Mouse (Mus musculus) neural tube, embryonic 15.5 days (tissue): ENCODE data around the gene Pramel5. TPM values are rescaled to one million over a fixed set of nuclear protein-coding genes. Genes with fewer than 3 reads are reported as not detected.
"Not testable (repeated sequence)": the region's sequence is repeated elsewhere in the genome, so short reads cannot be mapped to it uniquely, and the experiment has no call there.

ENCODE experiments used
- ATAC-seq: fragments of 200-750 bp; cut with Nextera tagmentation; 2 replicates; pipeline ENCODE4 v1.8.0; 2017; ENCODE audit warnings: mild to moderate bottlenecking, moderate TSS enrichment, moderate library complexity; ENCODE audit not compliant: low FRiP score
- H3K27ac ChIP-seq: fragments of 300-500 bp; sonication (generic); replicated peaks from 2 replicates; pipeline ENCODE4 v1.5.1; 2015; ENCODE audit warnings: mild to moderate bottlenecking, inconsistent platforms
- H3K27me3 ChIP-seq: fragments of 300-500 bp; sonication (generic); replicated peaks from 2 replicates; pipeline ENCODE4 v1.6.1; 2015; ENCODE audit warnings: inconsistent platforms
- H3K36me3 ChIP-seq: fragments of 300-500 bp; sonication (generic); 2 replicates; pipeline ENCODE4 v1.6.1; 2015; ENCODE audit warnings: inconsistent platforms
- H3K4me1 ChIP-seq: fragments of 300-500 bp; sonication (generic); 2 replicates; pipeline ENCODE4 v1.6.1; 2015; ENCODE audit warnings: inconsistent platforms
- H3K4me2 ChIP-seq: fragments of 300-500 bp; sonication (generic); 2 replicates; pipeline ENCODE4 v1.6.1; 2015; ENCODE audit warnings: inconsistent platforms, mild to moderate bottlenecking, moderate library complexity
- H3K4me3 ChIP-seq: fragments of 300-500 bp; sonication (generic); replicated peaks from 2 replicates; pipeline ENCODE4 v1.5.1; 2015; ENCODE audit warnings: mild to moderate bottlenecking, inconsistent platforms
- H3K9ac ChIP-seq: fragments of 300-500 bp; sonication (generic); replicated peaks from 2 replicates; pipeline ENCODE4 v1.6.1; 2015; ENCODE audit warnings: mild to moderate bottlenecking, inconsistent platforms
- H3K9me3 ChIP-seq: fragments of 300-500 bp; sonication (generic); replicated peaks from 2 replicates; pipeline ENCODE4 v1.6.1; 2016; ENCODE audit warnings: inconsistent platforms
- WGBS: fragments of 180-500 bp; shearing (Covaris S2); methylation state at CpG from one replicate; pipeline ENCODE4 v1.1.7; 2015; ENCODE audit warnings: mixed read lengths; 5-methylcytosine and 5-hydroxymethylcytosine counted together
- polyA plus RNA-seq: library from polyadenylated mRNA; unstranded; fragments of >200 nt; fragmentation: Nextera tagmentation; extraction: Ambion mirVana; gene quantifications from 2 replicates; pipeline ENCODE4 v1.2.1, GENCODE M21; 2015

Pramel5 gene
- polyA plus RNA-seq = not detected in 2 replicates

DNA sequence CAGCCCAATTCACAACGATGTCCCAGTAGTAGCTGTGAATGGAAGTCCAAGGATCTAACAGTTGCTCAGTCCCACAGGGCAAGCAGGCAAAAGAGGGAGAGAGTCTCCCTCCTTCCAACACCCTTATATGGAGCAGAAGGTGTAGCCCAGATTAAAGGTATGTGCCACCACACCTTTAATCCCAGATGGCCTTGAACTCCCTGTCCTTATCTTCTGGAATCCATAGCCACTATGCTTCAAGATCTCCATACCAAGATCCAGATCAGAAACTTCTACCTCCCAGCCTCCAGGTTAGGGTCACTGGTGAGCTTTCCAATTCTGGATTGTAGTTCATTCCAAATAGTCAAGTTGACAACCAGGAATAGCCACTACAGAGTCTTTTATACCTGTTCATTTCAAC, at the start of gene Pramel5:
Gene Pramel5, minus strand, starts transcription at position 101 of the 400 bp plus-strand sequence.
- H3K4me2 ChIP-seq, ATAC-seq, H3K9ac ChIP-seq, H3K4me3 ChIP-seq, H3K27ac ChIP-seq, H3K4me1 ChIP-seq, H3K27me3 ChIP-seq, H3K36me3 ChIP-seq: not testable (repeated sequence)
- WGBS = 83% methylated on average over 1 of the region's 1 CpGs
- peaks cover 21% of the 10 kb centered on the region; the same call in 1 of the 2 replicates for H3K9me3 ChIP-seq

DNA sequence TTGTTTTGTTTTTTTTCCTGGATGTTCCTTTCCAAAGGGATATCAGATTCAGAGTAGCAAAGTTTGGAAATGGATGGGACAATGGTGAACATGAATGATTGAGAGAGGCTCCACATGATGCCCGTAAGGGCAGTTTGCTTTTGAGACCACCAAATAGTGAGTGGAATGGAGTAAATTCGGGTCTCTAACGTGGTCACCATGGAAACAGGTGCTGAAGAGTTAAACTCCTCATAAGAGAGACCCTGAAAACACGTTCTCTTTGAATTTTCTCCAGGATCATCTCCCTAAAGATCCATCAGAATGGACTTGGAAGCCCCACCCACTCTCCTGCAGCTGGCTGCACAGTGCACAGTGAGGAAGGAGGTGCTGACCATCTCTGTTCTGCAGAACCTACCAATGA, 49.7 kb upstream of the Pramel5 start, which contains the start of gene Gm13128:
Gene Gm13128, plus strand, starts transcription at position 301 of the 400 bp plus-strand sequence.
- not testable (repeated sequence) for H3K27me3 ChIP-seq, H3K4me1 ChIP-seq, H3K9ac ChIP-seq, H3K36me3 ChIP-seq, H3K27ac ChIP-seq, ATAC-seq, H3K9me3 ChIP-seq, H3K4me3 ChIP-seq, H3K4me2 ChIP-seq
- WGBS = 62% methylated on average over 4 of the region's 4 CpGs

DNA sequence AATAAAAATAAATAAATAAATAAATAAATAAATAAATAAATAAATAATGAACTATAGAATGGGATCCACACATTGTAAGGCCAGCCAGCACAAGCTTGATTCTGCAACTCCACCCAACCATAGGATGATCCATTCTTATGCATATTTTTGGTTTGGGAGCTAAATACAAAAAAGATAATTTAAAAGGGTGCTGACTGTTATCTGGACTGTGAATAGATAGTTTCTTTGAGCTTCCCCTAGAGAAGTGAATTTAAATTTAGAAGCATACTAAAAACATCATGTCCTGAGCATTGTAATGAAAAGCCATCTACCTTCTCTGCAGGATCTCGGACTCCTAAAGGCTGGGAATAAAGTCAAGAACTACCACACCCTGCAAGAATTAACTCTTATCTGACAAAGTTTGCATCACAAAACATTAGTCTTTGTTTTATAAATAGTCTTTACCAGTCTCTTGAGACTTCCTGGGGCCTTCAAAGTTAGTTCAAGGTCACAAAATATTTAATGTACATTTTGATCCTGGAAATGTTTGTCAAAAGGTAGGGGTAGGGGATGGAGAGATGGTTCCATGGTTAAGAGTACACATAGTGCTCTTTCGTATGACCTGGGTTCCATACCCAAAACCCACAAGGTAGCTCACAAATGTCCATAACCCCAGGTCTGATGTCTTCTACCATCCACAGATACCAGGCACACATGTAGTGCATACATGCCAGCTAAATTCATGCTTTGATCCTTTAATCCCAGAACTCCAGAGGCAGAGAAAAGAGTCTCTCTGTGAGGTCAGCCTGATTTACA, 32.6 kb upstream of the Pramel5 start:
- not testable (repeated sequence) for H3K27me3 ChIP-seq, H3K4me1 ChIP-seq, H3K4me3 ChIP-seq, H3K9me3 ChIP-seq, H3K27ac ChIP-seq, H3K36me3 ChIP-seq, H3K9ac ChIP-seq, ATAC-seq, H3K4me2 ChIP-seq
- WGBS = 77% methylated on average over 2 of the region's 2 CpGs

DNA sequence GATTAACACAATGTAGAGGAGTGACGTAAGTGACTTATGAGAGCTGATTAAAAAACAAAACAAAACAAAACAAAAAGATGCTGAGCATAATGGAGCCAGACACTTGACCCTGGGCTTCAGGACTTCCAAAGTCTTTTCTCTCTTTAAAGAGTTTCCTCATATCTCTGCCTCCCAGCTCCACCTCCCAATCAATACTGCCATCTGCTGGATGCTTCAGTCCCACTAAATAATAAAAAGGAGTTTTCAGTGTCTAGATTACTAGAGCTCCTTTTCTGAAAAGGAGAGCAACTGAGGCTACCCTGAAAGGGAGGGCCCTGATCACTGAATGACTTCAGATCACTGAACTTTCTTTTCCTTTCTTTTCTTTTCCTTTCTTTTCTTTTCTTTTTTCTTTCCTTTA, 19.1 kb upstream of the Pramel5 start:
- not testable (repeated sequence) for ATAC-seq, H3K27ac ChIP-seq, H3K4me2 ChIP-seq, H3K4me3 ChIP-seq, H3K9ac ChIP-seq, H3K36me3 ChIP-seq, H3K9me3 ChIP-seq, H3K27me3 ChIP-seq, H3K4me1 ChIP-seq
- WGBS = 55% methylated on average over 1 of the region's 1 CpGs

DNA sequence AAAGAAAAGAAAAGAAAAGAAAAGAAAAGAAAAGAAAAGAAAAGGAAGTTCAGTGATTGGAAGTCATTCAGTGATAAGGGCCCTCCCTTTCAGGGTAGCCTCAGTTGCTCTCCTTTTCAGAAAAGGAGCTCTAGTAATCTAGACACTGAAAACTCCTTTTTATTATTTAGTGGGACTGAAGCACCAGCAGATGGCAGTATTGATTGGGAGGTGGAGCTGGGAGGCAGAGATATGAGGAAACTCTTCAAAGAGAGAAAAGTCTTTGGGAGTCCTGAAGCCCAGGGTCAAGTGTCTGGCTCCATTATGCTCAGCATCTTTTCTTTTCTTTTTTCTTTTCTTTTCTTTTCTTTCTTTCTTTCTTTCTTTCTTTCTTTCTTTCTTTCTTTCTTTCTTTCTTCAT, 25.5 kb downstream of the Pramel5 start:
- not testable (repeated sequence) for H3K27me3 ChIP-seq, H3K4me2 ChIP-seq, ATAC-seq, H3K36me3 ChIP-seq, H3K27ac ChIP-seq, H3K4me1 ChIP-seq, H3K9ac ChIP-seq, H3K4me3 ChIP-seq, H3K9me3 ChIP-seq

Other genes with a start within 250 kb of the Pramel5 start
- not detected in 2 replicates for gene Pramel4, start 221.4 kb downstream of the Pramel5 start, polyA plus RNA-seq
- gene Gm13102, start 174.0 kb downstream of the Pramel5 start, polyA plus RNA-seq = not detected in 2 replicates
- gene Oog3, start 117.8 kb downstream of the Pramel5 start, polyA plus RNA-seq = not detected in 2 replicates
- not detected in 2 replicates for gene Oog2, start 89.8 kb downstream of the Pramel5 start, polyA plus RNA-seq
- not detected in 2 replicates for gene C87977, start 67.2 kb downstream of the Pramel5 start, polyA plus RNA-seq
- gene Gm13128, start 49.8 kb upstream of the Pramel5 start, polyA plus RNA-seq = not detected in 2 replicates
- gene Gm13119, start 77.5 kb upstream of the Pramel5 start, polyA plus RNA-seq = not detected in 2 replicates
- gene Pramef20, start 97.4 kb upstream of the Pramel5 start, polyA plus RNA-seq = not detected in 2 replicates
- gene Pramef12, start 128.0 kb upstream of the Pramel5 start, polyA plus RNA-seq = not detected in 2 replicates
- not detected in 2 replicates for gene 1700012P22Rik, start 158.3 kb upstream of the Pramel5 start, polyA plus RNA-seq
- gene Gm9944, start 172.8 kb upstream of the Pramel5 start, polyA plus RNA-seq = not detected in 2 replicates
- not detected in 2 replicates for gene Aadacl3, start 183.3 kb upstream of the Pramel5 start, polyA plus RNA-seq
- gene 9430007A20Rik, start 239.3 kb upstream of the Pramel5 start, polyA plus RNA-seq = not detected in 2 replicates